Mouse (Mus musculus) adrenal gland, adult 18-20 months (tissue): ENCODE measurements at regions not wholly inside any gene's neighbourhood (a gene's known extent, or its start where the extent isn't known, plus 50 kb on each side); places are given as distances from the start of the nearest gene placed in this dataset.

Source experiments
- DNase-seq, 2 experiments: peaks; one replicate each; pipeline ENCODE4 v3.0.0; 2021 to 2022; ENCODE audit warnings: low spot score in 2 of 2

DNA sequence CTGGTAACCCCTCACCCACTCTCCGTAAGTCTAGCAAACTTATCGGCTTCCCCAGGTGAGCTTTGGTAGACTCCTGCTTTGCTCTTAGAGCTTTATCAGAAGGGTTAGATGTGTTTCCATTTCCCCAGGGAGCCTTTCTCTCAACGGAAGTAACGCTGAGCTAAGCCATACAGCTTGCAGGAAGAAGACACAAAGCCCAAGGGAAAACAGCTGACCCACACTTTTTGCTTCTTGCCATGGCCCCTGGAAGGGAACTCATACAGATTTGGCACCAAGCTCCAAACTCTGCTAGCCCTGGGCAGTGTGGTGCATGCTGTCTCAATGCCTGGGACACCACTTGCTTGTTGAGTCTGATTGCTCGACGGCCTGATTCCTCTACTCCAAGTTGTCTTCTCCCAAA is 242.6 kb downstream of the Sipa1l2 start:
- DNase-seq = no peak

- no peak for DNase-seq
Observed at GRCm38 (mm10) chr8:125325736-125326135, 243.9 kb downstream of the Sipa1l2 start.

- DNase-seq = no peak
Observed at GRCm38 (mm10) chr8:125322561-125322960, 247.0 kb downstream of the Sipa1l2 start.

- DNase-seq = no peak
Observed at GRCm38 (mm10) chr8:125317584-125317991, 252.0 kb downstream of the Sipa1l2 start.

- no peak for DNase-seq
Observed at GRCm38 (mm10) chr8:125315736-125316135, 253.9 kb downstream of the Sipa1l2 start.

GRCm38 (mm10) chr8:125314996-125315395 is 254.6 kb downstream of the Sipa1l2 start:
- no peak for DNase-seq

DNA sequence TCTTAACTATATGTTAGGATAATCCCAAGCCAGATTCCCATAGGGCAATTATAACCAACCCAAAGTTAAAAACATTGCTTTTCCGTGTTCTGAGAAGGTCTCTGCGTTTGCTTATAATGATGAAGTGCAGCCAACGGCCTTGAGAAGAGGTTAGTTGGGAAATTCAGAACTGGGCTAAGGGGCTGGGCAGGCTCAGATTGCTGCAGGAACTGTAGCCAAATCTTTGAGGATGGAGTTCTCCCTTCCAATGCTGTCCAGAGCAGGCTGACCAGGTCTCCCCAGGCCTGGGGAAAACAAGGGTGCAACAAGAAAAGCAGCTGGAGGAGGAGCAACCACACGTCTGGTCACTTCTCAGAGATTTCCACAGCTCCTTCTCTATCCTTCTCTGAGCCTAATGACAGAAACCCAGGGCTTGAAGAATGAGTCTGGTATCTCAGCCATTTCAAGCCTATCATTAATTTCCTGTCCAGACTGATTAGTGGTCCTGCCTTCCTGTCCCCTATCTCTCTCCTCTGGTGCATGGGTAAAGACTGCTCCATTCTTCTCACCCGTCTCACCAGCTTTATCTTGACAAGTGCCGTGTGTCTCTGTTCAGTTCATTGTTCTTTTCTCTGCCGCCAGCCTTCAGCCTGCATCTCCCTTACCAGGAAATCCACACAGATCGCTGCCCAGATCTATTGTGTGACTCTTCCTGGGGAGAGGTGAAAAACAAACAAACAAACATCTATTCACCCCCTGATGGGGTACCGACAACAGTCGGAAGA is 255.2 kb downstream of the Sipa1l2 start:
- peak in 1 of 2 experiments; percentile 15 for DNase-seq

DNA sequence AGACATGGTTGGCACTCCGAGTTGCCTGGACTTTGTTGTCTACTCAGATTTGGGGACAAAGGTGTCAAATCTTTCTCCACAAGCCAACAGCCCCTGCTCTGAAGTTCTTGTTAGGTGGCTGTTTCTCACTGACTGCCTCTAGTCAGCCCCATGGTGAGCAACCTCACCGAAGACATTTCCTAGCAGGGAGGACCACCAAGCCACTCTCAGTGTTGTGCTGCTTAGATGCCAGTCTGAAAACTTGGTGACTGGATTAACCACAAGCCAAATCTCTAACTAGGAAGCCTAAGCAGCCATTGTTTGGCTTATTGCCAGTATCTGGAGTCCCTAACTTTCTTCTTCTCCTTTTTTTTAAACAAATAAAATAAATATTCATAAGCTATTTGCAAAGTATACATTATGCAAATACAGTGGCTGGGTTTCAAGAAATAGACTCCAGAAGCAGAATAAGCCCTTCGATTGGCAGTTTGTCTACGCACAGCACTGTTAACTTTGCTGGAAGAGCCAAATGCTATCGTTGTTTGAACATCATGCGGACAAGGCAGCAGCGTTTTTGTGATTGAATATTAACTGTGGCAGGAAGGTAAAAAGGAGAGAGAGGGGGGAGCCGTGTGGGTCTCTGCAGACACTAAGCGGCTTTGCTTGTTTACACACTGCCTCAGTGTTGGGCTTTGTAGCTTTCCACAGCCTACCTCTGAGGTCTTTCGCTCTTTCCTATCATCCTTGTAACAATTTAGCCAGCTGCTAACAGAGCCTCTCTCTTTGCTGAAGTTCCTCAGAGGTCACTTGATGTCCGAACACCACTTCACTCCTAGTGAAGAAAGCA is 257.4 kb downstream of the Disc1 start:
- no peak for DNase-seq
